Mouse (Mus musculus) heart, embryonic 10.5 days (tissue): Measurements from ENCODE around the gene Prorsd1. TPM values are rescaled to one million over a fixed set of nuclear protein-coding genes. Genes with fewer than 3 reads are reported as not detected.

Source experiments
- polyA plus RNA-seq: library from polyadenylated mRNA; unstranded; fragments of >200 nt; fragmentation: Nextera tagmentation; extraction: Ambion mirVana; gene quantifications from 2 replicates; pipeline ENCODE4 v1.2.1, GENCODE M21; 2016

Gene Prorsd1
- polyA plus RNA-seq, 1 experiment from 2014 or later = 26.0 TPM

Other genes with a start within 250 kb of the Prorsd1 start
- 25.6 and 32.3 TPM in 2 replicates for gene Ccdc88a, start 141.4 kb downstream of the Prorsd1 start, polyA plus RNA-seq
- 43.2 and 45.5 TPM in 2 replicates for gene Mtif2, start 11.4 kb upstream of the Prorsd1 start, polyA plus RNA-seq
- gene Clhc1, start 32.9 kb upstream of the Prorsd1 start, polyA plus RNA-seq = 0.14 and 0.18 TPM in 2 replicates
- 784 and 841 TPM in 2 replicates for gene Rps27a, start 33.1 kb upstream of the Prorsd1 start, polyA plus RNA-seq
- gene Rtn4, start 177.9 kb upstream of the Prorsd1 start, polyA plus RNA-seq = 52.6 and 76.8 TPM in 2 replicates